Mouse (Mus musculus) stomach, embryonic 14.5 days (tissue): ENCODE data around the gene H2-DMb2. TPM values are rescaled to one million over a fixed set of nuclear protein-coding genes. Genes with fewer than 3 reads are reported as not detected.
A peak's percentile ranks its signal among the peaks of the same experiment; 100 is the strongest.

Source experiments
- ATAC-seq: fragments of 200-750 bp; cut with Nextera tagmentation; 2 replicates; pipeline ENCODE4 v1.8.0; 2017; ENCODE audit warnings: low read depth, moderate TSS enrichment; ENCODE audit not compliant: insufficient number of reproducible peaks, insufficient read depth, low FRiP score
- H3K27ac ChIP-seq: fragments of 300-500 bp; sonication (generic); 2 replicates; pipeline ENCODE4 v1.5.1; 2014; ENCODE audit warnings: mild to moderate bottlenecking, low read length, moderate library complexity, mixed read lengths
- H3K27me3 ChIP-seq: fragments of 300-500 bp; sonication (generic); 2 replicates; pipeline ENCODE4 v1.6.1; 2014; ENCODE audit warnings: low read length, control low read depth, mixed read lengths; ENCODE audit not compliant: control insufficient read depth, insufficient read depth
- H3K36me3 ChIP-seq: fragments of 300-500 bp; sonication (generic); 2 replicates; pipeline ENCODE4 v1.6.1; 2014; ENCODE audit warnings: mild to moderate bottlenecking, control low read depth, low read length, moderate library complexity, mixed read lengths; ENCODE audit not compliant: control insufficient read depth, insufficient read depth
- H3K4me1 ChIP-seq: fragments of 300-500 bp; sonication (generic); 2 replicates; pipeline ENCODE4 v1.6.1; 2014; ENCODE audit warnings: low read length, control low read depth, mixed read lengths; ENCODE audit not compliant: control insufficient read depth, insufficient read depth
- H3K4me2 ChIP-seq: fragments of 300-500 bp; sonication (generic); replicated peaks from 2 replicates; pipeline ENCODE4 v1.6.1; 2014; ENCODE audit warnings: low read depth, low read length, control low read depth
- H3K4me3 ChIP-seq: fragments of 300-500 bp; sonication (generic); 2 replicates; pipeline ENCODE4 v1.5.1; 2014; ENCODE audit warnings: low read depth, low read length, control low read depth
- H3K9ac ChIP-seq: fragments of 300-500 bp; sonication (generic); replicated peaks from 2 replicates; pipeline ENCODE4 v1.6.1; 2014; ENCODE audit warnings: low read depth, mild to moderate bottlenecking, control low read depth, low read length, moderate library complexity, mixed read lengths
- H3K9me3 ChIP-seq: fragments of 300-500 bp; sonication (generic); 2 replicates; pipeline ENCODE4 v1.6.1; 2016; ENCODE audit warnings: low read depth, low read length, control low read depth; ENCODE audit not compliant: control insufficient read depth
- WGBS: fragments of 180-500 bp; shearing (Covaris S2); extraction: QIAGEN DNeasy Blood & Tissue Kit; methylation state at CpG from one replicate; pipeline ENCODE4 v1.1.7; 2014; 5-methylcytosine and 5-hydroxymethylcytosine counted together
- polyA plus RNA-seq: library from polyadenylated mRNA; unstranded; fragments of >200 nt; fragmentation: Nextera tagmentation; extraction: Ambion mirVana; gene quantifications from 2 replicates; pipeline ENCODE4 v1.2.1, GENCODE M21; 2014

H2-DMb2 gene
- polyA plus RNA-seq: 0.35 and 0.38 TPM in 2 replicates

GRCm38 (mm10) chr17:34143033-34143432 is at the start of gene H2-DMb2:
H2-DMb2 (plus strand) TSS chr17:34143307.
- Histone ChIP-seq H3K4me2 (no peak within 1 kb of the TSS), H3K4me3 (no peak within 1 kb of the TSS), H3K4me1 (no peaks in the 10 kb centered on the region; the same call in 1 of the 2 replicates), H3K9me3 (no peaks in the 10 kb centered on the region), H3K27ac (no peak within 1 kb of the TSS), H3K36me3 (no peaks in the 10 kb centered on the region), H3K9ac (no peak within 1 kb of the TSS), H3K27me3 (peaks cover 7% of the 10 kb centered on the region; the same call in 1 of the 2 replicates)
- WGBS: 28% methylated on average over 7 of the region's 7 CpGs
- ATAC-seq: no peak

- Histone ChIP-seq H3K4me3 (no peak overlapping the region), H3K9me3 (no peaks in the 10 kb centered on the region), H3K4me2 (no peak overlapping the region), H3K4me1 (no peaks in the 10 kb centered on the region), H3K36me3 (no peaks in the 10 kb centered on the region), H3K9ac (no peak overlapping the region), H3K27me3 (no peaks in the 10 kb centered on the region), H3K27ac (no peak overlapping the region)
- 88% methylated on average over 27 of the region's 27 CpGs for WGBS
- no peak for ATAC-seq
Observed at GRCm38 (mm10) chr17:34094283-34095035, 48.6 kb upstream of the H2-DMb2 start.

- H3K9me3 ChIP-seq: no peaks in the 10 kb centered on the region
- no peak overlapping the region for H3K27ac ChIP-seq
- ATAC-seq: no peak
- no peak overlapping the region for H3K4me3 ChIP-seq
- H3K9ac ChIP-seq: no peak overlapping the region
- no peaks in the 10 kb centered on the region for H3K27me3 ChIP-seq
- WGBS: 77% methylated on average over 3 of the region's 3 CpGs
- no peaks in the 10 kb centered on the region for H3K36me3 ChIP-seq
- H3K4me1 ChIP-seq: no peaks in the 10 kb centered on the region
- no peak overlapping the region for H3K4me2 ChIP-seq
Observed at GRCm38 (mm10) chr17:34096497-34097010, 46.6 kb upstream of the H2-DMb2 start.

GRCm38 (mm10) chr17:34097272-34097671 is 45.8 kb upstream of the H2-DMb2 start:
- Histone ChIP-seq H3K4me2 (no peak overlapping the region), H3K4me1 (no peaks in the 10 kb centered on the region), H3K9me3 (no peaks in the 10 kb centered on the region), H3K4me3 (no peak overlapping the region), H3K36me3 (no peaks in the 10 kb centered on the region), H3K9ac (no peak overlapping the region), H3K27me3 (no peaks in the 10 kb centered on the region), H3K27ac (no peak overlapping the region)
- 65% methylated on average over 5 of the region's 5 CpGs for WGBS
- no peak for ATAC-seq

- Histone ChIP-seq H3K4me3 (no peak overlapping the region), H3K27me3 (no peaks in the 10 kb centered on the region), H3K36me3 (no peaks in the 10 kb centered on the region), H3K9ac (no peak overlapping the region), H3K27ac (no peak overlapping the region), H3K9me3 (no peaks in the 10 kb centered on the region), H3K4me1 (no peaks in the 10 kb centered on the region), H3K4me2 (no peak overlapping the region)
- ATAC-seq: no peak
- 35% methylated on average over 10 of the region's 10 CpGs for WGBS
Observed at GRCm38 (mm10) chr17:34098709-34099479, 44.2 kb upstream of the H2-DMb2 start.

GRCm38 (mm10) chr17:34099531-34099930 is 43.6 kb upstream of the H2-DMb2 start:
- Histone ChIP-seq H3K4me2 (no peak overlapping the region), H3K4me3 (no peak overlapping the region)
- 43% methylated on average over 5 of the region's 5 CpGs for WGBS

GRCm38 (mm10) chr17:34101185-34101584 is 41.9 kb upstream of the H2-DMb2 start:
- Histone ChIP-seq H3K4me3 (no peak overlapping the region), H3K36me3 (no peaks in the 10 kb centered on the region), H3K9me3 (no peaks in the 10 kb centered on the region), H3K4me2 (no peak overlapping the region), H3K27me3 (no peaks in the 10 kb centered on the region), H3K4me1 (no peaks in the 10 kb centered on the region), H3K9ac (no peak overlapping the region), H3K27ac (no peak overlapping the region)
- WGBS: 25% methylated on average over 5 of the region's 5 CpGs
- peak; percentile 18; the same call in 1 of the 2 replicates for ATAC-seq

More at GRCm38 (mm10) chr17:34099531-34099930, 43.6 kb upstream of the H2-DMb2 start:
- Histone ChIP-seq H3K9me3 (no peaks in the 10 kb centered on the region), H3K27ac (no peak overlapping the region), H3K9ac (no peak overlapping the region), H3K4me1 (no peaks in the 10 kb centered on the region), H3K36me3 (no peaks in the 10 kb centered on the region), H3K27me3 (no peaks in the 10 kb centered on the region)
- no peak for ATAC-seq

- Histone ChIP-seq H3K4me1 (no peaks in the 10 kb centered on the region), H3K4me2 (peak overlapping the region; percentile 27; the same call in 1 of the 2 replicates), H3K36me3 (no peaks in the 10 kb centered on the region), H3K4me3 (no peak overlapping the region), H3K27me3 (no peaks in the 10 kb centered on the region), H3K27ac (no peak overlapping the region), H3K9ac (no peak overlapping the region), H3K9me3 (no peaks in the 10 kb centered on the region)
- 6% methylated on average over 12 of the region's 12 CpGs for WGBS
- ATAC-seq: peak; percentile 78
Observed at GRCm38 (mm10) chr17:34101604-34102032, 41.5 kb upstream of the H2-DMb2 start.
